Mouse (Mus musculus) CH12.LX (cell line): Measurements from ENCODE around the gene Zfp768. TPM values are rescaled to one million over a fixed set of nuclear protein-coding genes. Genes with fewer than 3 reads are reported as not detected.

Experiments
- DNase-seq: peaks from one replicate; pipeline ENCODE4 v3.0.0-alpha.2; 2013; ENCODE audit errors: extremely low read depth
- H3K27ac ChIP-seq: 2 replicates; pipeline ENCODE4 v1.5.1; 2012; ENCODE audit warnings: low read depth, mild to moderate bottlenecking, control low read depth, moderate library complexity; ENCODE audit not compliant: insufficient read depth
- H3K27me3 ChIP-seq: replicated peaks from 2 replicates; pipeline ENCODE3; 2012; ENCODE audit warnings: inconsistent platforms
- H3K36me3 ChIP-seq, 2 experiments: replicated peaks in 1 of 2; 2 replicates each; pipeline versions ENCODE3 to v1.6.1; 2012; ENCODE audit warnings: inconsistent platforms in 1 of 2, low read length in 1 of 2, mild to moderate bottlenecking in 1 of 2, mixed read lengths in 1 of 2, moderate library complexity in 1 of 2; ENCODE audit not compliant: control insufficient read depth in 1 of 2, insufficient read depth in 1 of 2
- H3K4me1 ChIP-seq, 2 experiments: 2 replicates each; pipeline ENCODE4 v1.6.1; 2012; ENCODE audit warnings: inconsistent platforms in 1 of 2, moderate library complexity in 1 of 2; ENCODE audit not compliant: insufficient read depth in 2 of 2, control insufficient read depth in 1 of 2
- H3K4me2 ChIP-seq: 2 replicates; pipeline ENCODE4 v1.6.1; 2012; ENCODE audit warnings: low read depth, mild to moderate bottlenecking, control low read depth; ENCODE audit not compliant: poor library complexity, insufficient read depth, severe bottlenecking
- H3K4me3 ChIP-seq, 3 experiments: fragments of 150-350 bp in 1 of 3; sonication (generic) in 1 of 3; replicated peaks in 1 of 3; 2 replicates each; pipeline versions ENCODE3 to v1.5.1; 2011 to 2012; ENCODE audit warnings: low read depth in 2 of 3, low read length in 2 of 3, mild to moderate bottlenecking in 2 of 3, moderate library complexity in 2 of 3, control low read depth in 1 of 3, improper control_type of control experiment in 1 of 3, inconsistent platforms in 1 of 3, mixed read lengths in 1 of 3; ENCODE audit not compliant: poor library complexity in 1 of 3
- H3K79me2 ChIP-seq: replicated peaks from 2 replicates; pipeline ENCODE4 v1.6.1; 2012; ENCODE audit warnings: mild to moderate bottlenecking, moderate library complexity; ENCODE audit not compliant: control insufficient read depth, poor library complexity, insufficient read depth, severe bottlenecking; ENCODE audit errors: extremely low read depth
- H3K9ac ChIP-seq: 2 replicates; pipeline ENCODE4 v1.6.1; 2012; ENCODE audit warnings: low read depth, mild to moderate bottlenecking, control low read depth, moderate library complexity; ENCODE audit not compliant: insufficient read depth
- H3K9me3 ChIP-seq: replicated peaks from 2 replicates; pipeline ENCODE3; 2012; ENCODE audit warnings: low read length, inconsistent platforms, mixed read lengths
- CHD1 ChIP-seq: IDR thresholded peaks from 2 replicates; pipeline ENCODE4 v1.6.1; 2012; ENCODE audit warnings: low read depth, low read length, improper control_type of control experiment, inconsistent platforms
- EP300 ChIP-seq: IDR thresholded peaks from 2 replicates; pipeline ENCODE4 v1.6.1; 2011; ENCODE audit warnings: low read length, improper control_type of control experiment
- ETS1 ChIP-seq: conservative IDR thresholded peaks from 2 replicates; pipeline ENCODE4 v1.6.1; 2012; ENCODE audit warnings: low read depth, mild to moderate bottlenecking, inconsistent platforms, low read length, improper control_type of control experiment, moderate library complexity
- GABPA ChIP-seq: IDR thresholded peaks from 2 replicates; pipeline ENCODE4 v1.6.1; 2012; ENCODE audit warnings: low read depth, low read length, improper control_type of control experiment, inconsistent platforms; ENCODE audit not compliant: insufficient replicate concordance
- IRF4 ChIP-seq: IDR thresholded peaks from 2 replicates; pipeline ENCODE4 v1.6.1; 2014; ENCODE audit warnings: low read depth, mild to moderate bottlenecking, inconsistent platforms, low read length, improper control_type of control experiment
- JUND ChIP-seq: conservative IDR thresholded peaks from 2 replicates; pipeline ENCODE4 v1.6.1; 2011; ENCODE audit warnings: low read depth, low read length, improper control_type of control experiment
- KAT2A ChIP-seq: IDR thresholded peaks from 2 replicates; pipeline ENCODE4 v1.6.1; 2012; ENCODE audit warnings: low read length, improper control_type of control experiment, inconsistent platforms; ENCODE audit not compliant: insufficient replicate concordance
- MAFK ChIP-seq: IDR thresholded peaks from 2 replicates; pipeline ENCODE4 v1.6.1; 2011; ENCODE audit warnings: low read length, improper control_type of control experiment; ENCODE audit not compliant: insufficient replicate concordance
- MAZ ChIP-seq: IDR thresholded peaks from 2 replicates; pipeline ENCODE4 v1.6.1; 2012; ENCODE audit warnings: low read depth, mild to moderate bottlenecking, inconsistent platforms, low read length, improper control_type of control experiment, moderate library complexity
- MEF2A ChIP-seq: IDR thresholded peaks from 2 replicates; pipeline ENCODE4 v1.6.1; 2014; ENCODE audit warnings: low read depth, mild to moderate bottlenecking, inconsistent platforms, low read length, improper control_type of control experiment, borderline replicate concordance
- MXI1 ChIP-seq: IDR thresholded peaks from 2 replicates; pipeline ENCODE4 v1.6.1; 2011; ENCODE audit warnings: mild to moderate bottlenecking, low read depth, low read length, improper control_type of control experiment
- NELFE ChIP-seq: IDR thresholded peaks from 2 replicates; pipeline ENCODE4 v1.6.1; 2011; ENCODE audit warnings: low read depth, low read length, improper control_type of control experiment
- NRF1 ChIP-seq: IDR thresholded peaks from 2 replicates; pipeline ENCODE4 v1.6.1; 2014; ENCODE audit warnings: low read depth, mild to moderate bottlenecking, inconsistent platforms, low read length, improper control_type of control experiment, moderate library complexity
- PAX5 ChIP-seq: IDR thresholded peaks from 2 replicates; pipeline ENCODE4 v1.6.1; 2012; ENCODE audit warnings: low read length, inconsistent platforms, mixed read lengths
- POLR2A ChIP-seq: IDR thresholded peaks from 2 replicates; pipeline ENCODE4 v1.6.1; 2011; ENCODE audit warnings: low read depth, mild to moderate bottlenecking, improper control_type of control experiment, low read length
- POLR2AphosphoS2 ChIP-seq: IDR thresholded peaks from 2 replicates; pipeline ENCODE4 v1.6.1; 2011; ENCODE audit warnings: low read depth, low read length, improper control_type of control experiment
- SIN3A ChIP-seq: IDR thresholded peaks from 2 replicates; pipeline ENCODE4 v1.6.1; 2012; ENCODE audit warnings: low read length, improper control_type of control experiment, inconsistent platforms
- TBP ChIP-seq: conservative IDR thresholded peaks from 2 replicates; pipeline ENCODE4 v1.6.1; 2011; ENCODE audit warnings: low read depth, low read length, improper control_type of control experiment
- ZC3H11A ChIP-seq: IDR thresholded peaks from 2 replicates; pipeline ENCODE4 v1.6.1; 2012; ENCODE audit warnings: low read depth, mild to moderate bottlenecking, inconsistent platforms, low read length, improper control_type of control experiment
- ZMIZ1 ChIP-seq: IDR thresholded peaks from 2 replicates; pipeline ENCODE4 v1.6.1; 2012; ENCODE audit warnings: low read depth, mild to moderate bottlenecking, inconsistent platforms, low read length, improper control_type of control experiment
- dilution Hi-C: fragments of 300-500 bp; cut with MboI; formaldehyde crosslinking; loops from 2 replicates; pipeline ENCODE4 v1.14.3; 2020; ENCODE audit warnings: low sequenced_read_pairs; ENCODE audit not compliant: extremely low pct_unique_long_range_greater_than_20kb, extremely low pct_ligation_motif_present
- in situ Hi-C: fragments of 300-500 bp; cut with MboI; formaldehyde crosslinking; loops from 3 replicates; pipeline ENCODE4 v1.14.3; 2019; ENCODE audit warnings: low sequenced_read_pairs, low pct_ligation_motif_present, low pct_unique_long_range_greater_than_20kb, mixed read lengths
- polyA plus RNA-seq: library from polyadenylated mRNA; unstranded; fragments of >175 nt; gene quantifications from 2 replicates; pipeline ENCODE4 v1.2.1, GENCODE M21; 2012; ENCODE audit warnings: low read depth; ENCODE audit not compliant: insufficient read length
- total RNA-seq, 2 experiments: library from RNA; depleted of rRNA; stranded (reverse); fragments of 300-350 nt in 1 of 2; fragments of >200 nt in 1 of 2; gene quantifications; 2 replicates each; pipeline ENCODE4 v1.2.3; 2012 to 2014

Zfp768 gene
- total and polyA plus RNA-seq, 3 experiments, result 5.0 to 9.9 (median 6.4) TPM

GRCm38 (mm10) chr7:127351230-127352004 lies 6.0 kb upstream of the Zfp768 start:
- no peak for TF ChIP-seq SIN3A
- no peak for TF ChIP-seq NELFE
- TF ChIP-seq ETS1, result no peak
- TF ChIP-seq ZC3H11A, result no peak
- no peak for TF ChIP-seq NRF1
- no peak for TF ChIP-seq MEF2A
- TF ChIP-seq, all 38 proteins: peak for 0
- Histone ChIP-seq H3K4me2 (no peak overlapping the region), H3K4me3 (no peak overlapping the region), H3K27me3 (peaks cover 13% of the 10 kb centered on the region), H3K9ac (no peak overlapping the region), H3K27ac (no peak overlapping the region), H3K79me2 (no peaks in the 10 kb centered on the region), H3K4me1 (peaks cover 0 to 5% of the 10 kb centered on the region in 2 experiments; a peak in 2 of 4 replicates), H3K36me3 (no peaks in the 10 kb centered on the region), H3K9me3 (peaks cover 5% of the 10 kb centered on the region)
- in situ Hi-C loops, result loop anchor here (25.0 kb wide), 1 partner anchor 411 kb away; the partner anchor contains the start of gene Orai3
- DNase-seq, result no peak
- dilution Hi-C loops, result no loop called here

GRCm38 (mm10) chr7:127346676-127347075 lies 1.3 kb upstream of the Zfp768 start:
- Histone ChIP-seq H3K4me1 (peaks cover 0 to 11% of the 10 kb centered on the region in 2 experiments; a peak in 2 of 4 replicates), H3K4me2 (peak overlapping the region; percentile 89; the same call in 1 of the 2 replicates), H3K27ac (no peak overlapping the region), H3K79me2 (no peaks in the 10 kb centered on the region), H3K9me3 (no peaks in the 10 kb centered on the region), H3K4me3 (no peak overlapping the region), H3K36me3 (peaks cover 10 to 20% of the 10 kb centered on the region in 2 experiments), H3K27me3 (peaks cover 12% of the 10 kb centered on the region), H3K9ac (peak overlapping the region; percentile 66)
- TF ChIP-seq POLR2A (no peak), KAT2A (no peak), POLR2AphosphoS2 (no peak), MXI1 (no peak), MAFK (no peak), ZMIZ1 (no peak), CHD1 (no peak), EP300 (no peak), ZC3H11A (no peak), IRF4 (no peak), PAX5 (no peak), JUND (no peak), MAZ (no peak), TBP (no peak), ETS1 (no peak), MEF2A (no peak), GABPA (no peak)
- in situ Hi-C loops (no loop called here), dilution Hi-C loops (no loop called here)
- DNase-seq, result no peak
